ENCODE assay signal across 17 mouse cellular contexts in genomic region chr4:98097013-98097566, GRCm38 (mm10).
A peak's percentile ranks its signal among the peaks of the same experiment; 100 is the strongest.
DNase-seq lines count a peak whose midpoint lies in the region; ATAC-seq lines count a peak whose summit lies in the region.
"Had no signal": no experiment of that assay in that cellular context is flagged by ENCODE, and none has a peak within 500 bp of the region (broad histone marks: within the 10 kb centered on the region; RNA-seq: fewer than 3 reads in every experiment).

No protein-coding gene starts in this region.

- H3K27ac ChIP-seq in heart, embryonic 11.5 days (ENCODE audit: low read depth, low read length): 0 out of 2 replicates have a peak overlapping the region, but pooled peaks have one; percentile 29
- H3K27ac ChIP-seq in lung, embryonic 15.5 days: peak overlapping the region; percentile 59
- peak overlapping the region; percentile 49 for H3K27ac ChIP-seq in brown adipose tissue, adult 24 weeks (replicated peaks; ENCODE audit: low read depth, low read length)
- H3K27ac ChIP-seq: forebrain, embryonic 12.5 days; macrophage had no signal

- H3K9me3 ChIP-seq in heart, embryonic 11.5 days (replicated peaks; ENCODE audit: control insufficient read depth, low read length): no peaks in the 10 kb centered on the region
- H3K9me3 ChIP-seq in lung, embryonic 15.5 days: no peaks in the 10 kb centered on the region
- H3K9me3 ChIP-seq: forebrain, embryonic 12.5 days had no signal

- no peak overlapping the region for H3K4me3 ChIP-seq in heart, embryonic 11.5 days (ENCODE audit: low read depth, low read length)
- no peak overlapping the region for H3K4me3 ChIP-seq in lung, embryonic 15.5 days
- H3K4me3 ChIP-seq in brown adipose tissue, adult 24 weeks (ENCODE audit: insufficient read depth, low read depth, low read length): no peak overlapping the region
- H3K4me3 ChIP-seq: forebrain, embryonic 12.5 days had no signal

- no peak for ATAC-seq in heart, embryonic 11.5 days (replicated peaks; ENCODE audit: insufficient number of reproducible peaks, low FRiP score, low TSS enrichment)
- no peak for ATAC-seq in lung, embryonic 15.5 days (ENCODE audit: borderline replicate concordance, extremely low read depth, low FRiP score, low TSS enrichment)
- ATAC-seq in neutrophil, adult 5-6 weeks (ENCODE audit: extremely low read depth, insufficient number of reproducible peaks, low FRiP score, poor library complexity, severe bottlenecking): 0 out of 2 replicates have a peak, but pooled peaks have one; percentile 11

- peaks cover 24% of the 10 kb centered on the region for H3K4me1 ChIP-seq in heart, embryonic 11.5 days (ENCODE audit: control insufficient read depth, insufficient read depth, low read length)
- H3K4me1 ChIP-seq in lung, embryonic 15.5 days: peaks cover 20% of the 10 kb centered on the region
- peaks cover 39% of the 10 kb centered on the region for H3K4me1 ChIP-seq in brown adipose tissue, adult 24 weeks (ENCODE audit: control insufficient read depth, insufficient read depth, insufficient read length, low read length)

- H3K36me3 ChIP-seq in heart, embryonic 11.5 days (ENCODE audit: control insufficient read depth, insufficient read depth, low read length): no peaks in the 10 kb centered on the region
- no peaks in the 10 kb centered on the region for H3K36me3 ChIP-seq in lung, embryonic 15.5 days

- no peaks in the 10 kb centered on the region for H3K27me3 ChIP-seq in heart, embryonic 11.5 days (ENCODE audit: control insufficient read depth, insufficient read depth, low read length)
- no peaks in the 10 kb centered on the region for H3K27me3 ChIP-seq in lung, embryonic 15.5 days
- H3K27me3 ChIP-seq: forebrain, embryonic 12.5 days had no signal

- H3K9ac ChIP-seq in heart, embryonic 11.5 days (ENCODE audit: low read depth, low read length): no peak overlapping the region
- H3K9ac ChIP-seq in lung, embryonic 15.5 days: no peak overlapping the region
- H3K9ac ChIP-seq: forebrain, embryonic 12.5 days had no signal

- no peak overlapping the region for H3K4me2 ChIP-seq in heart, embryonic 11.5 days
- H3K4me2 ChIP-seq in lung, embryonic 15.5 days: no peak overlapping the region
- H3K4me2 ChIP-seq: forebrain, embryonic 12.5 days had no signal

- intact Hi-C loops in heart, postnatal 10 days (cut with DNase I): no loop called here

- 85% methylated on average over 4 of the region's 4 CpGs for WGBS in heart, embryonic 11.5 days (ENCODE audit: insufficient replicate concordance)
- 73% methylated on average over 4 of the region's 4 CpGs for WGBS in lung, embryonic 15.5 days

- DNase-seq in heart, postnatal 10 days: no peak
- no peak for DNase-seq in lung, postnatal 36 days
- no peak for DNase-seq in cerebellum, adult 18-20 months
- DNase-seq in left cerebral cortex, adult 9 months (ENCODE audit: low spot score in 2 of 2): no peak
- DNase-seq: B cell, adult 2 months; cerebellum, postnatal 14 days; gastrocnemius, postnatal 36 days; kidney, adult 18-20 months; kidney, postnatal 36 days; right cerebral cortex, postnatal 14 days; thymus, postnatal 4 days had no signal
